Mouse (Mus musculus) C2C12 (cell line): ENCODE measurements at regions not wholly inside any gene's neighbourhood (a gene's known extent, or its start where the extent isn't known, plus 50 kb on each side); places are given as distances from the start of the nearest gene placed in this dataset.
"Not testable (repeated sequence)": the region's sequence is repeated elsewhere in the genome, so short reads cannot be mapped to it uniquely, and the experiment has no call there.

ENCODE experiments used
- H3K27me3 ChIP-seq: one replicate; pipeline ENCODE4 v1.6.1; 2011; ENCODE audit not compliant: control insufficient read depth, insufficient read depth, insufficient read length
- H3K36me3 ChIP-seq: one replicate; pipeline ENCODE4 v1.6.1; 2011; ENCODE audit not compliant: control insufficient read depth, insufficient read depth
- H3K4me3 ChIP-seq: one replicate; pipeline ENCODE4 v1.5.1; 2011; ENCODE audit warnings: mild to moderate bottlenecking, control low read depth; ENCODE audit not compliant: poor library complexity, insufficient read depth, severe bottlenecking
- H3K79me2 ChIP-seq: one replicate; pipeline ENCODE4 v1.6.1; 2011; ENCODE audit not compliant: control insufficient read depth, insufficient read depth
- H3K79me3 ChIP-seq: one replicate; pipeline ENCODE4 v1.6.1; 2011; ENCODE audit warnings: low read depth, control low read depth
- H3ac ChIP-seq: one replicate; pipeline ENCODE3; 2011; ENCODE audit warnings: low read depth; ENCODE audit not compliant: control insufficient read depth, insufficient read length

GRCm38 (mm10) chr14:53303179-53303578, 807.6 kb upstream of the Olfr1507 start:
- H3K79me3 ChIP-seq, H3K27me3 ChIP-seq, H3K36me3 ChIP-seq, H3K79me2 ChIP-seq, H3ac ChIP-seq, H3K4me3 ChIP-seq: not testable (repeated sequence)

- H3K4me3 ChIP-seq, H3ac ChIP-seq, H3K36me3 ChIP-seq, H3K79me3 ChIP-seq, H3K79me2 ChIP-seq, H3K27me3 ChIP-seq: not testable (repeated sequence)
Observed at GRCm38 (mm10) chr14:53302491-53302829, 806.9 kb upstream of the Olfr1507 start.

- H3K79me2 ChIP-seq, H3K79me3 ChIP-seq, H3ac ChIP-seq, H3K4me3 ChIP-seq, H3K36me3 ChIP-seq, H3K27me3 ChIP-seq: not testable (repeated sequence)
Observed at GRCm38 (mm10) chr14:53301722-53302490, 806.4 kb upstream of the Olfr1507 start.

DNA sequence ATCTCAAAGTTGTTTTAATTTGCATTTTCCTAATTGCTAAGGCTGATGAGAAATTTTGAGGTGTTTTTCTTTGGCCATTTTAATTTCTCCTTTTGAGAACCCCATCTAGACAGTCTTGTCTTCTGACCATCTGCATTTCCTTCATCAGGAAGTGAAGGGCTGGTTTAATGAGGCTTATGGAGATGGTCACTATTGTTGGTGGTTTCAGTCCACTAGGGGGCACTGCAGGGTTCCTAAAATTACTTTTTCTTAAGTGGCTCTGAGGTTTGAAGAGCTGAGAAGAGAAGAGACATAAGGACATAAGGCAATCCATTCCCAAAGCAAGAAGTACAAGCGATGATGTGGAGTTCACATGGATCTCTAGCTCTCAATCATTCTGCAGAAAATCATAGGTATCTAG, 805.6 kb upstream of the Olfr1507 start:
- H3K4me3 ChIP-seq, H3K27me3 ChIP-seq, H3ac ChIP-seq, H3K79me2 ChIP-seq, H3K36me3 ChIP-seq, H3K79me3 ChIP-seq: not testable (repeated sequence)

DNA sequence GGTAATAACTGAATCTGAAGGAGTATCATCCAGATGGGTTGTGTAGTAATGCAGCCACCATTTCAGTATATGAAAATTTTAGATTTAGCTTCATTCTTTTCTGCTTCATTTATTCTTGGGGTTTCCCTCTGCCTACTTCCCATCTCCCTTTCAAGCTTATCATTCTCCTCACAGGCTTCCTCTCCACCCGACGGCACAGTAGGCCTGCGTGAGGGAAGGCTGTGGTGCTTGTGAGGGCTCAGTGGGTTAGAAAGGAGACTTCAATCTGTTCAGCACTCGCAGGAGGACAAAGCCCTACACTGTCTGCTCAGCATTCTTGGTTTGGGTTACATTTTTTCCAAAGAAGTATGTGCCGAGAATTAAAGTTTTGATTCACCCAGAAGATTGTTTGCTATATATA, 804.2 kb upstream of the Olfr1507 start:
- not testable (repeated sequence) for H3K79me3 ChIP-seq, H3K36me3 ChIP-seq, H3ac ChIP-seq, H3K79me2 ChIP-seq, H3K4me3 ChIP-seq, H3K27me3 ChIP-seq

DNA sequence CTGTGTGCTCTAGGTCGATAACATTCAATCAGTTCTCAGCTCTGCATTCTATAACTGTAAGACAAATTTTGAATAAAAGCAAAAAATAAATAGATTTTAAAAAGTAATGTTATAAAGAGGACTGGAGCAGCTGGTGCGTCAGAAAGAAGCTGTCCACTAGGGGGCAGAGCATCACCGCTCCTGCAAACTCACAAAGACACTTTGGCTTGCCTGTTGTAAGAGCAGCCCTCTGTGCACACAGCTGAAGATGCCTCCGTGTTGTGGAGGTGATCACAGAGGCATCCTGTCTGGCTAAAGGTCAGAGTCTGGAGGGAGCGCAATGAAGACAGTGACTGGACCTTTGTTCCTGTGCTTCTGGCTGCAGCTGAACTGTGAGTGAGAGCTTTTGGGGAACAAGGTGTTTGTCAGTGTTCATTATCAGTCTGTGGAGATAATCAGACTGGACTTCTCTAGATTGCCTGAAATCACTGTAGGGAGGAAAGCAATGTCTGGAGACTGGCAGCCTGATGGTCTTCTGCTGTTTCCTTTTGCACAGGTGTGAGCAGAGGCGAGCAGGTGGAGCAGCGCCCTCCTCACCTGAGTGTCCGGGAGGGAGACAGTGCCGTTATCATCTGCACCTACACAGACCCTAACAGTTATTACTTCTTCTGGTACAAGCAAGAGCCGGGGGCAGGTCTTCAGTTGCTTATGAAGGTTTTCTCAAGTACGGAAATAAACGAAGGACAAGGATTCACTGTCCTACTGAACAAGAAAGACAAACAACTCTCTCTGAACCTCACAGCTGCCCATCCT, 788.0 kb upstream of the Olfr1507 start:
- H3ac ChIP-seq, H3K79me2 ChIP-seq, H3K79me3 ChIP-seq, H3K4me3 ChIP-seq, H3K36me3 ChIP-seq, H3K27me3 ChIP-seq: not testable (repeated sequence)

DNA sequence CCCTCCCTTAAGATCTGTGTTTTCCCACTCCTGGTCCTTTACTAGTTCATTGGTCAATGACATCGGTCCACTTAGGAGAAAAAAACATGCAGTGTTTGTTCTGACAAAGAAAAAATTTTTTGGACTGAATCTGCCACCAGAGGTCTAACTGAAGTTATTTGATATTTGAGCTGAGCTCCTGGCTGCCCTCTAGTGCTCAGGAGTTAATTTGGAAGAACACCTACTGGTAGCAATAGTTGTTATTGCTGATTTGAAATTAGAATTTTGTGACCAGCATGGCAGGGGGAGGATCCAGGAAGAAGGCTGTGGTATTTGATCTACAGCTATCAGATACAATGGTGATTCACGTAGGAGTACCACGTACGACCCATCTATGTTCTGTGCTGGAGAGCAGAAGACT, 777.7 kb upstream of the Olfr1507 start:
- not testable (repeated sequence) for H3K36me3 ChIP-seq

DNA sequence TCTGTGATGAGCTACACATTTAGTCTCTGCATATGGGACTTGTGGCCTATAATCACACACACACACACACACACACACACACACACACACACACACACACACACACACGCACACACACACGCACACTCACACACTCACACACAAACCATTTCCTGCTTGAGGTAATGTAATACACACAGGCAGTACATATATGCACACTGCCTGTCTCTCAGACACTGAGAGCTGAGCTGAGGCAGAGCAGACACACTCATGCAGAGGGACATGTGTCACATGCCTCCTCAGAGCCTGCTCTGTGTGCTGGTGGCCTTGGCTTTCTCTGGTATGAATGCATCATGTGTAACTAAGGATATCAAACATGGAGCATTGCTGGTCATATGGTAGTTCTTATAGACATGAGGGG, 772.1 kb upstream of the Olfr1507 start:
- not testable (repeated sequence) for H3K4me3 ChIP-seq

More for the DNA sequence above, 777.7 kb upstream of the Olfr1507 start:
- not testable (repeated sequence) for H3K79me2 ChIP-seq, H3K4me3 ChIP-seq, H3ac ChIP-seq, H3K79me3 ChIP-seq, H3K27me3 ChIP-seq

GRCm38 (mm10) chr14:53255962-53256361, 760.4 kb upstream of the Olfr1507 start:
- H3K36me3 ChIP-seq, H3K79me3 ChIP-seq, H3K27me3 ChIP-seq, H3ac ChIP-seq, H3K79me2 ChIP-seq, H3K4me3 ChIP-seq: not testable (repeated sequence)

More for the DNA sequence above, 772.1 kb upstream of the Olfr1507 start:
- not testable (repeated sequence) for H3ac ChIP-seq, H3K79me3 ChIP-seq, H3K27me3 ChIP-seq, H3K79me2 ChIP-seq, H3K36me3 ChIP-seq

- not testable (repeated sequence) for H3K36me3 ChIP-seq, H3K79me2 ChIP-seq, H3K79me3 ChIP-seq, H3K27me3 ChIP-seq, H3ac ChIP-seq, H3K4me3 ChIP-seq
Observed at GRCm38 (mm10) chr14:53253470-53253869, 757.9 kb upstream of the Olfr1507 start.

- H3ac ChIP-seq, H3K36me3 ChIP-seq, H3K4me3 ChIP-seq, H3K79me3 ChIP-seq, H3K27me3 ChIP-seq, H3K79me2 ChIP-seq: not testable (repeated sequence)
Observed at GRCm38 (mm10) chr14:53231142-53231541, 735.6 kb upstream of the Olfr1507 start.

- H3K79me2 ChIP-seq, H3K36me3 ChIP-seq, H3K4me3 ChIP-seq, H3ac ChIP-seq, H3K27me3 ChIP-seq, H3K79me3 ChIP-seq: not testable (repeated sequence)
Observed at GRCm38 (mm10) chr14:53224789-53225188, 729.2 kb upstream of the Olfr1507 start.
